Mouse (Mus musculus): ENCODE results near the gene Dnajb5. TPM values are rescaled to one million over a fixed set of nuclear protein-coding genes. Genes with fewer than 3 reads are reported as not detected.
A peak's percentile ranks its signal among the peaks of the same experiment; 100 is the strongest.
"Not testable (repeated sequence)": the region's sequence is repeated elsewhere in the genome, so short reads cannot be mapped to it uniquely, and the experiment has no call there.

Gene Dnajb5
- polyA plus RNA-seq, 1 experiment from 2014 or later = 12.2 TPM

- Histone ChIP-seq H3K4me1 (peaks cover 24% of the 10 kb centered on the region), H3K4me3 (no peak within 1 kb of the TSS)
- ATAC-seq (ENCODE audit: extremely low read depth, insufficient number of reproducible peaks, low FRiP score, low TSS enrichment) = no peak
These were observed 19.7 kb downstream of the Dnajb5 start, which contains the start of gene 1700022I11Rik for GRCm38 (mm10) chr4:42969304-42969703. 1700022I11Rik (plus strand) TSS chr4:42969604.

GRCm38 (mm10) chr4:42972952-42973351 is 23.3 kb downstream of the Dnajb5 start:
- no peak overlapping the region for H3K4me2 ChIP-seq
- peaks cover 16% of the 10 kb centered on the region for H3K4me1 ChIP-seq
- no peak overlapping the region for H3K4me3 ChIP-seq
- H3K9ac ChIP-seq = no peak overlapping the region
- 64% methylated on average over 4 of the region's 4 CpGs for WGBS
- no peak overlapping the region for H3K27ac ChIP-seq (replicated peaks)
- no peaks in the 10 kb centered on the region for H3K27me3 ChIP-seq (replicated peaks)
- ATAC-seq (ENCODE audit: extremely low read depth, insufficient number of reproducible peaks, low FRiP score, low TSS enrichment) = no peak
- peaks cover 24% of the 10 kb centered on the region for H3K36me3 ChIP-seq
- no peaks in the 10 kb centered on the region for H3K9me3 ChIP-seq

More at GRCm38 (mm10) chr4:42969304-42969703, 19.7 kb downstream of the Dnajb5 start, which contains the start of gene 1700022I11Rik:
- Histone ChIP-seq H3K27me3 (replicated peaks) (0 out of 2 replicates have a peak, but pooled peaks cover 3% of the 10 kb centered on the region), H3K27ac (replicated peaks) (no peak within 1 kb of the TSS), H3K9me3 (no peaks in the 10 kb centered on the region), H3K4me2 (no peak within 1 kb of the TSS), H3K9ac (no peak within 1 kb of the TSS), H3K36me3 (no peaks in the 10 kb centered on the region)
- 87% methylated on average over 4 of the region's 4 CpGs for WGBS

DNA sequence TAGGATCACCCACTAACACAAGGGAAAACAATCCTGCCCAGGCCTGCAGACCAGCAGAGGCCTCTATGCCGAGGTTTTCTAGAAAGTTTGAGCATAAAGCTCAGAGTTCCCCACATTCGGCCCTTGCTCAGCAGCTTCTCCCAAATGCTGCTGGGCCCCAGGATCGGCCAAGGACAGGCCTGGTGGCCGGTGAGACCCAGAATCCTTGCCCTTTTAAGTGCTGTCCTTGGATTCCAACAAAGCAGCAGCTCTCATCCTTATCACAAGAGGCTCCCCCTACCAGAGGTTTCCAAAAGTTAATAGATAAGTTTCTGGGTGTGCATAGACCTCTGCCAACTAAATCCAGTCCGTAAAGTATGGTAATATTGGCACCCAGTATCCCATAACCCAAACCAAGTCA is 24.3 kb downstream of the Dnajb5 start:
- no peak for ATAC-seq (ENCODE audit: extremely low read depth, insufficient number of reproducible peaks, low FRiP score, low TSS enrichment)
- peaks cover 16% of the 10 kb centered on the region for H3K4me1 ChIP-seq
- peak overlapping the region; percentile 53 for H3K9ac ChIP-seq
- H3K4me3 ChIP-seq = no peak overlapping the region
- no peaks in the 10 kb centered on the region for H3K9me3 ChIP-seq
- WGBS = 51% methylated on average over 5 of the region's 5 CpGs
- H3K27ac ChIP-seq (replicated peaks) = peak overlapping the region; percentile 30; the same call in 1 of the 2 replicates
- no peak overlapping the region for H3K4me2 ChIP-seq
- H3K27me3 ChIP-seq (replicated peaks) = no peaks in the 10 kb centered on the region
- H3K36me3 ChIP-seq = peaks cover 33% of the 10 kb centered on the region

GRCm38 (mm10) chr4:42978062-42978461 is 28.4 kb downstream of the Dnajb5 start:
- no peaks in the 10 kb centered on the region for H3K27me3 ChIP-seq (replicated peaks)
- no peak overlapping the region for H3K4me3 ChIP-seq
- H3K4me1 ChIP-seq = peaks cover 15% of the 10 kb centered on the region
- no peak overlapping the region for H3K9ac ChIP-seq
- WGBS = 88% methylated on average over 4 of the region's 4 CpGs
- ATAC-seq (ENCODE audit: extremely low read depth, insufficient number of reproducible peaks, low FRiP score, low TSS enrichment) = no peak
- H3K9me3 ChIP-seq = no peaks in the 10 kb centered on the region
- H3K4me2 ChIP-seq = no peak overlapping the region
- H3K36me3 ChIP-seq = peaks cover 75% of the 10 kb centered on the region
- no peak overlapping the region for H3K27ac ChIP-seq (replicated peaks)

GRCm38 (mm10) chr4:42980467-42980866 is 30.9 kb downstream of the Dnajb5 start:
- H3K4me3 ChIP-seq; H3K9me3 ChIP-seq; H3K4me2 ChIP-seq; H3K9ac ChIP-seq; H3K27me3 ChIP-seq (replicated peaks); H3K4me1 ChIP-seq; ATAC-seq (ENCODE audit: extremely low read depth, insufficient number of reproducible peaks, low FRiP score, low TSS enrichment); H3K27ac ChIP-seq (replicated peaks): not testable (repeated sequence)
- H3K36me3 ChIP-seq = peaks cover 97% of the 10 kb centered on the region
- 91% methylated on average over 8 of the region's 8 CpGs for WGBS

- Histone ChIP-seq H3K27me3 (replicated peaks) (no peaks in the 10 kb centered on the region), H3K9me3 (no peaks in the 10 kb centered on the region), H3K4me3 (no peak overlapping the region), H3K36me3 (peaks cover 98% of the 10 kb centered on the region), H3K4me1 (no peaks in the 10 kb centered on the region), H3K9ac (no peak overlapping the region), H3K4me2 (no peak overlapping the region), H3K27ac (replicated peaks) (no peak overlapping the region)
- no peak for ATAC-seq (ENCODE audit: extremely low read depth, insufficient number of reproducible peaks, low FRiP score, low TSS enrichment)
- WGBS = 82% methylated on average over 1 of the region's 1 CpGs
These were observed 38.7 kb downstream of the Dnajb5 start for GRCm38 (mm10) chr4:42988296-42988695.

DNA sequence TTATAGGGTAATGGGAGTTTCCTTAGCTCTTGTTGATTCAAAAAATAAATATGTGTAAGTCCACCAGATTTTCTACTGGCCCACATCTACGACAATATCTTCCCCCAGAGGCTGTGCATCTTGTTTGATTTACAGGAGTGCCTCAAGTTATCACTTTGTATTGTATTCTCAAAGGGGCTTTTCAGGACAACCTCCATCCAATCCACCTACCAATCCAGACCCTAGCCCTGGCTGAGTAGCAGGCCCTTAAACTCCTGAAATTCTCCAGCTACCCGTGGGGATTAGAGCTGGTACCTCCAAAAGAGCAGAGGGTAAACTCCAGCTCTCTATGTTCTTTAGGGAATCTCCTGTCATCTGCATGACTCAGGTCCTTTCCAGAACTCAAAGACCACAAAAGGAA is 48.4 kb downstream of the Dnajb5 start:
- peak overlapping the region; percentile 98 for H3K9ac ChIP-seq
- peak overlapping the region; percentile 100 for H3K27ac ChIP-seq (replicated peaks)
- WGBS = 43% methylated on average over 2 of the region's 2 CpGs
- peaks cover 52% of the 10 kb centered on the region for H3K36me3 ChIP-seq
- H3K4me1 ChIP-seq = peaks cover 23% of the 10 kb centered on the region
- H3K9me3 ChIP-seq = no peaks in the 10 kb centered on the region
- no peaks in the 10 kb centered on the region for H3K27me3 ChIP-seq (replicated peaks)
- peak overlapping the region; percentile 97 for H3K4me3 ChIP-seq
- ATAC-seq (ENCODE audit: extremely low read depth, insufficient number of reproducible peaks, low FRiP score, low TSS enrichment) = no peak
- H3K4me2 ChIP-seq = peak overlapping the region; percentile 83

- H3K4me1 ChIP-seq = peaks cover 23% of the 10 kb centered on the region
- peak overlapping the region; percentile 83 for H3K4me2 ChIP-seq
- no peaks in the 10 kb centered on the region for H3K9me3 ChIP-seq
- ATAC-seq (ENCODE audit: extremely low read depth, insufficient number of reproducible peaks, low FRiP score, low TSS enrichment) = peak; percentile 80
- peak overlapping the region; percentile 100 for H3K27ac ChIP-seq (replicated peaks)
- H3K9ac ChIP-seq = peak overlapping the region; percentile 98
- under 1% methylated on average over 51 of the region's 51 CpGs for WGBS
- peak overlapping the region; percentile 97 for H3K4me3 ChIP-seq
- H3K27me3 ChIP-seq (replicated peaks) = no peaks in the 10 kb centered on the region
- H3K36me3 ChIP-seq = peaks cover 40% of the 10 kb centered on the region
These were observed 50.0 kb downstream of the Dnajb5 start for GRCm38 (mm10) chr4:42999451-43000140.

DNA sequence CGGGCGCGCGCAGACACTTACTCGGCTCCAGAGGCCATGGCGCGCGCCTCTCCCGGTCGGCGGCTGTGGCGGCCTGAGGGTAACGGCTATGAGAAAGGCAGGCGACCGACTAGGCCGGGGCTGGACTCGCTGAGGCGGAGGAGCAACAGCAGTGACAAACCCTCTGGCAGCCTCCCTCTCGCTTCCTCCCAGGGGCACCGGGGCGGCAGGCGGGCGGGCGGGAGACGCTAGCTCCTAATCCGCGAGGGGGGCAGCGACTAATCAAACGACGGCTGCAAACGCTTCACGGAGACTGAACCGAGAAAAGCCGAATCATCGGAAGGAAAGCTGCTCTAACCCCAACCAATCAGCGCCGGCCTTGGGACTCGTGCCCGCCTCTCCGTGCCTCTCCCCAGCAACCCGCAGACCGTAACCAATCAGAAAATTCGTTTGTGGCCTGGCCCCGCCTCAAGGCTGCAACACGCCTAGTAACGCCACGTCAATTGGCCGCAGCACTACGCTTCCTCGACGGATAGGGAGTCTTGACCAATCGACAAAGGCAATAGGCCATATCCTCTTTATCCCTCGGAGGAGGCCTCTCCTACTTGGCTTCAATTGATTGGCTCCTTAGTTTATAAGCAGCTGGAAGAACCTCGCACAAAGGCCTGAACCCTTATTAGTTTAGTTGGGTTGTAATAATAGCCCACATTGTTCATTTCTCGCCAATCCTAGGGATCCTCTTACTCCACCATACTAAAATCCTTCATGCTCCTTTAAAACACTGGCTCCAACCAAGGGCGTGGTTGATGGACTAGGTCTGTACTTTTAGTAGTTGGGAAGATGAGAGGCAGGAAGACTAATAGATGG is 50.8 kb downstream of the Dnajb5 start, which contains the start of gene Vcp:
Gene Vcp (minus strand): TSS at position 367 of the 846 bp plus-strand sequence.
- ATAC-seq (ENCODE audit: extremely low read depth, insufficient number of reproducible peaks, low FRiP score, low TSS enrichment) = peak; percentile 94
- WGBS = 2% methylated on average over 54 of the region's 56 CpGs
- H3K4me1 ChIP-seq = peaks cover 23% of the 10 kb centered on the region
- peak within 1 kb of the TSS; percentile 98 for H3K9ac ChIP-seq
- not testable (repeated sequence) for H3K27me3 ChIP-seq (replicated peaks); H3K9me3 ChIP-seq
- H3K36me3 ChIP-seq = peaks cover 32% of the 10 kb centered on the region
- H3K4me3 ChIP-seq = peak within 1 kb of the TSS; percentile 97
- peak within 1 kb of the TSS; percentile 83 for H3K4me2 ChIP-seq
- H3K27ac ChIP-seq (replicated peaks) = peak within 1 kb of the TSS; percentile 100

DNA sequence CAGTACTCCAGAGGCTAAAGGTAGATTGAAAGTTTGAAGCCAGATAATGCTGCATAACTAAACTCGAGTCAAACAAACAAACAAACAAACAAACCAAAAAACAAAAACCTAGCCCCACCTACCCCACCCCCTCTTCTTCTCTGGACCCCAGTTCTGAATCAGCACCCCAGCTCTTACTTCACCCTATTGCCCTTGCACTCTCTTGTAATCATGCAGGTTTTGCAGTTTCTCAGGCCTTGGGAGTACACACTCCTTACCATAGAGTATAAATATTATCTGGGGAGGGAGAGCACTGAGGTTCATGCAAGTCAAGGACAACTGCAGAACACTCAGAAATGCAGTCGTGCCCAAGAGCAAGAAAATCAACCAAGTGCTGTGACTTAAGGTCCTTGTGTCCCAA is 51.7 kb downstream of the Dnajb5 start:
- Histone ChIP-seq H3K9ac (no peak overlapping the region), H3K36me3 (peaks cover 24% of the 10 kb centered on the region), H3K27ac (replicated peaks) (peak overlapping the region; percentile 82; the same call in 1 of the 2 replicates), H3K4me1 (peaks cover 23% of the 10 kb centered on the region), H3K4me2 (no peak overlapping the region), H3K9me3 (no peaks in the 10 kb centered on the region), H3K27me3 (replicated peaks) (no peaks in the 10 kb centered on the region), H3K4me3 (no peak overlapping the region)
- 80% methylated on average over 2 of the region's 2 CpGs for WGBS
- ATAC-seq (ENCODE audit: extremely low read depth, insufficient number of reproducible peaks, low FRiP score, low TSS enrichment) = no peak

GRCm38 (mm10) chr4:43002756-43003439 is 53.3 kb downstream of the Dnajb5 start:
- no peak overlapping the region for H3K27ac ChIP-seq (replicated peaks)
- H3K27me3 ChIP-seq (replicated peaks) = no peaks in the 10 kb centered on the region
- peaks cover 20% of the 10 kb centered on the region; the same call in 1 of the 2 replicates for H3K36me3 ChIP-seq
- WGBS = 75% methylated on average over 12 of the region's 12 CpGs
- no peaks in the 10 kb centered on the region for H3K9me3 ChIP-seq
- H3K4me1 ChIP-seq = peaks cover 11% of the 10 kb centered on the region
- no peak overlapping the region for H3K4me3 ChIP-seq
- H3K4me2 ChIP-seq = no peak overlapping the region
- no peak overlapping the region for H3K9ac ChIP-seq
- no peak for ATAC-seq (ENCODE audit: extremely low read depth, insufficient number of reproducible peaks, low FRiP score, low TSS enrichment)
